Mouse (Mus musculus): Measurements from ENCODE around the gene Rassf4.

Rassf4 gene

DNA sequence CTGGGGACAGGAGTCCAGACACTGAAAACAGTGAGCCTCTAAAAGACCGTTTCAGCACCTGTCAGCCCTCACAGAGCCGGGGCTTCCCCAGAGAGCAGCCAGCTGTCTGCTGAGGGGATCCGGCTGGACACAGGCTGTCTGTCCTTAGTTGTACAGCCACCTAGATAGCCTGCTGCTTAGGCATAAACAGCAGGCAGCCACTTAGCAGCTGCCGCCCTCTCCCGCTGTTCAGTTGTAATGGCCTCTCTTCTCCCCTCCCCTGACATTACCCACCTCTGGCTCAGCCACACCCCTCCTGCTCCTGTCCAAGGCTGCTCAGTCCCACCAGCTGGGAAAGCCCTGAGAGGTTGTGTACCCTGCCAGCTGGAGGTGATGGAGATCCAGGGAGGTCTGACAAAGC is 2.7 kb downstream of the Rassf4 start:
- DNase-seq, result no peak

DNA sequence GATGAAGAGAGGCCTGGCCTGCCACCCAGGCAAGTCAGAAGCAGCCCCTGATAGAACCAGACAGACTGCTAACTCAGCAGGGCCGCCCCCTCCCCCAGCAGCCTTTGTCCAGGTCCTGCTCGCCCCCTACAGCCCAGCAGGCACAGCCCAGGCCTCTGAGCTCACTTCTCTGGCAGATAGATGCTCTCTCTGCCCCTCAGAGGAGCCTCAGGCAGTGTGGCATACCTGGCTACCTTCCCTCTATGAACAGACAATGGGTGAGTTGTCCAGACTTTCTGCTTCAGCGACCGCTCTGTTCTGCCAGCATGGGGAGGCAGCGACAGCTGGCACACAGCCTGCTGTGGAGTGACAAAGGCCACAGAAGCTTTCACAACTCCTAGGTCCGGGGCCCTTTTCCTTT is 3.6 kb downstream of the Rassf4 start:
- no peak for DNase-seq

DNA sequence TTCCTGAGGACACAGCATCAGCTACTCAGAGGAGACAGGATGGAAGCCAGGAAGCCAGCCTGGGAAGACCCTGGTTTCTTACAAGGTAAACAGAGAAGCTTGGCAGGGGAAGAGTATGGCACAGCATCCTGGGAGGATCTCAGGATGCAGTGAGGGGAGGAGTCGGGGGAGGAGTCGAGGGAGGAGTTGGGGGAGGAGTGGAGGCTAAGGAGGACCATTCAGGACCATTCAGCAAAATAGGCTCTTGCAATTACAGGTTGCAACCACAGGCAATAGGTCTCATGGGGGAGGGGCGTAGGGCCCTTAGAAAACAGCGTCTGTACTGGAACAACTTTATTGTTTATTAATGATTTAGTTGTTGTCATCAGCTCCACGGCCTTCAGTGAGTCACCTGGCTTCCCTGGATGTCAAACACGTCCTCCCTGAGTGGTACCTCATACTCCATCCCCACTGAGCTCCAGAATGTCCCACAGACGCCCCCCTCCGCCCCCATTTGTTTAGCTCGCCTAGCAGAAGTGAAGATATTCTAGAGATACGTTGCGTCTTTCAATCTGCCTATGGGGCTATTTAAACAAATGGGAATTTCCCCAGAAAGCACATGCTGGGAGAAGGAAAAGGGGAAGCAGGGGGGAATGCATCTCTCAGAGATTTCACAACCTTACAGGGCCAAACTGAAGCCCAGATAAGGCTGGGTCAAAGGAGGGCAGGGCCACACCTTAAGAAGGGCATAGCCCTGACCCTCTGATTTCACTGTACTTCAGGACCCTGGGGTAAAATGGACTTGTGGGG is 4.9 kb downstream of the Rassf4 start:
- no peak for DNase-seq

DNA sequence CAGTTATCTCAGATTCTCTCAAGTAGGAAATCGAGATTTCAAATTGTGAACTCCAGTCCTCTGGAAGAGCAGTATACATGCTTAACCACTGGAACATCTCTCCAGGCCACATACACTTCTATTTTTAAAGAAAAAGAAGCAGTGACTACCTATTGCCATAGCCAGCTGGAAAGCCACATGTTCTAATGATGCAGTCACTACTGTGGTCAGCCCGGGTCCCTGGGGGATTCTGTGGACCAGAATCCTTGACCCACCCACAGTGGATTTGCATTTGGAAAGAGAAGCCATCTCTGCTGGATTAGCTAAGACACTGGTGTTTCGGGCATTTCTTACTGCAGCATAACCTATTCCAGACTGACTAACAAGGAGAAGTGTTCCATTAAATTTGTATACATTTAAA is 6.4 kb downstream of the Rassf4 start:
- no peak for DNase-seq

DNA sequence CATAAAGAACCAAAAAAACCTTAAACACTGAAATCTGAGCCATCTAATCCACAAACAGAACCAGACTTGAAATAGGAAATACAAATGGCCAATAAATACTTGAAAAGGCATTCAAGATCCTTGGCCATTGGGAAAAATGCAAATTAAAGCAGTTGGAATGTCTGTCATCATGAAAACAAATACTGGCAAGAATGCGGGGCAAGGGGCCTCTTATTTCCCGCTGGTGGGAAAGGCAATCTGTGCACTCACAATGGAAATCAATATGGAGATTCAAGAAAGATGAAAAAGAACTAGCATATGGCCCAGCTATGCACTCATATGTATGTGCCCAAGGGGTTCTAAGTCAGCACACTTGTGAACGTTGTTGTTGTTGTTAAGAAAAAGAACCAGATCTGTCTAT is 6.9 kb downstream of the Rassf4 start:
- no peak for DNase-seq

DNA sequence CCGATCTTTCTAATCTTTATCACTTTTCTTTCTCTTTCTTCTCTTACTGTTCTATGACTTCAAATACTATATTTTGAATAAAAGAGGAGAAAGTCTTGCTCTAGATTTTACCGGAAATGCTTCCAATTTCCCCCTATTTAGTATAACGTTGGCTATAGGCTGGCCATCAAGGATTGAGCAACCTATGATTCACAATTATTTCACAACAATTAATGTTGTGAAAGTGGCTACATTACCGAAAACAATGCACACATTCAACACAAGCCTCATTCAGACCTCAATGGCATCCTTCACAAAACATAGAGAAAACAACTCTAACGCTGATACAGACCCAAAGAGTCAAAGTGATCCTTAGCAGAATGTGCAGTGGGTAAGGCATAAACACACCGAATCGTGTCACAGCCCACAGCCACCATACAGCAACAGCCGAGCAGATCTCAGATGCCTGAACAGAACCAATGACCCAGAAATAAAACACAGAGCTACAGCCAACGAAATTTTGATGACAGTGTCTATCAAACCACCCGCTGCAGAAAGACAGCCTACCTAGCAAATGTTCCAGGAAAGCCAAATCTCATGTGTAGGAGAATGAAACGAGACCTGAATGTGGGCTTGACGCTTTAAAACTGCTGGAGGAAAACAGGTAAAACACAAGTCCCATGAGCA is 7.5 kb downstream of the Rassf4 start:
- no peak for DNase-seq

DNA sequence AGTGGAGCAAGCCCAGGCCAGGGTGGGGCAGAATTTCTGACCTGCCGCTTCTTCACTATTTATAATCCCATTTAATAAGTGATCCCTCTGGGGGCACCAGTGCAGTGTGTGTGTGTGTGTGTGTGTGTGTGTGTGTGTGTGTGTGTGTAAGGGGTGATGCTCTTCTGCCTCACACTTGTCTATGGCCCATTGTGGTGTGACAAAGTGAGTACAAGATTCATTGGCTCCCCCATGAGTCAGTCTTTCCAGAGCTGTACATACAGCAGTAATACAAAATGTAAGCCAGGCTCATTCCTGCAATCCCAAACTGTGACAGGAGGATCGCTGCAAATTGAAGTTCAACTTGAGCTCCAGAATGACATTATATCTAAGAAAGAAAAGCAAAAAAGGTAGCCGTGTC is 8.9 kb downstream of the Rassf4 start:
- DNase-seq, result no peak

DNA sequence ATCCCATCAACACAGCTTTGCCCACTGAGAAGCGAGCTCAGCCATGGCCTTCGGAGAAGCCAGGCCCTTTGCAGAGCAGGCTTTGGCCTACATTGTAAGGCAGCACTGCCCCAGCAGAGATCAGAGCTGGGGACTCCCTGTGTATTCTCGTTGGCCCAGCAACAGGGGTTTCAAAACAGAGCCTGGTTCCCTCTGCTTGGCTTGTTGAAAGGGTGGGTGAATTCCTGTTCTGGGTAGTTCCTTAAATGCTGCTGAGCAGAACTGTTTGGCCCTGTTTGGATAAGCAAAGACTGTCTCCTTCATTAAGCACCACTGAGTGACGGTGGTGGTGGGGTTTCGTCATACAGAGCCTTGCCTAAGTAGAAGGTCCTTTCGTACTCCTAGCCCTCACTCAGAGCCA is 9.7 kb downstream of the Rassf4 start:
- DNase-seq, result no peak

DNA sequence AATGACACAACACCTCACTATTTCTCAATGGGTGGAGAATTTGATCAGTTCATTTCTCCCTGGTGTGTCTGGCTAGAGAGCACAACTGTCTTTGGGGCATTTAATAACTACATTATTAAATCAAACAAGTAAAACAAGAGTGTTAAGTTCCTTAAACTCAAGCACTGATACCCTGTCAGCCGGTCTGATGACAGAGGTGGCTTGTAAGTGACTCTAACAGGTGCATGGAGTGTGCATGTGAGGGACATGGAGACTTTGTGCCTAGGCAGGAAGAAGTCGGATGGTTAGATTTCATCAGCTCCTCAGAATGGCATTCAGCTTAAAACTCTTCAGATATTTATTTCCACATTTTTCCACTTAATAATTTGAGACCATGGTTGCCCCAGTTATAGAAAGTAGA is 10.4 kb downstream of the Rassf4 start:
- DNase-seq, result no peak

DNA sequence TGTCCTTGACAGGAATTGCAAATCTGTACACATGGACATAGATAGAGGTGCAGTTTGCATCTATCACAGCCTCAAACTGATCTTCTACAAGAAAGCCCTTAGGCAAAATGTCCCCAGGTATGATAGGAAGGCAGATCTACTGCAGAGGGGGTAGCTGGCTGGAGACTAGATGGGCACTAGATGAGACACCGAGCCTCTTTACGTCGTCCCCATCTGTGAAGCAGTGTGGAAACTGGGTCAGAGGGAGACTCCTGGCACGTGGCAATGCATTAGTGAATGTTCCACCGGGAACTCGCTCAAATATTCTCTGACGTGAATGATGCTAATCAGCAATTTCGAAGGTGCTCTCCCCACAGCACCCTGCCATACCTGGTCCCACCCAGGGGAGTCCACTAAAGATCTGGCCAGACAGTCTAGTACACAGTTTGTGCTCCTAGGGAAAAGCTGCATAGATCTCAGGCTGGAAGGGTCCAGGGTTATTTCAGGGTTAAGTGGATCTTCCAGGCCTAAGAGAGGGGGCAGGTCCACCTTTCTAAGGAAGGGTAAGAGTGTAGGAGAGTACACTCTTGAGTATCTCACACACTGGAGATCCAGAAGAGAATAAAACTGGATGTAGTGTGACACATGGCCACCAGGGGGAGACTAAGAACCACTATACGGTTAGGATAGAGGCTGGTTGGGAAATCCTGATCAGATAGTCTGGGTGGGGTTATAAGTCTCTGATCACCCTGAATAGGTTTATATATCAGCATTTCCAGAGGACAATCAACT is 19.9 kb downstream of the Rassf4 start:
- DNase-seq, result peak; percentile 68

DNA sequence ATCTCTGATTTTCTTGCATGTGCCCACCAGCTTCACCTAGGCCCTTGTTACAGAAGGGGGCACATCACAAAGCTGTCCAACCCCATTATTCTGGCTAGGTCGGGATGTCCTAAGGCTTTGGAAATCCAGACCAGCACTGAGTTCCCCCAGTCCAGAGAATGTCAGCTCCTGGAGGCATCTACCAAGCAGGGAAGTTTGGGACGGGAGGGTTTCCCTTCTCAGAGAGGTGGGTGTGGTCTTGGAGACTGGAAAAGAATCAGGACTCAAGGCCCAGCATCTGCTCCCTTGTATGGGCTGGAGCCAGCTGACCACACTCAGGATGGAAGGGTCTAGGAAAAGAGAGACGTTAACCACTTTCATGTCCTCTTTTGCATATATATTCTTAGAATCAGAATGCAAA is 20.6 kb downstream of the Rassf4 start:
- no peak for DNase-seq

DNA sequence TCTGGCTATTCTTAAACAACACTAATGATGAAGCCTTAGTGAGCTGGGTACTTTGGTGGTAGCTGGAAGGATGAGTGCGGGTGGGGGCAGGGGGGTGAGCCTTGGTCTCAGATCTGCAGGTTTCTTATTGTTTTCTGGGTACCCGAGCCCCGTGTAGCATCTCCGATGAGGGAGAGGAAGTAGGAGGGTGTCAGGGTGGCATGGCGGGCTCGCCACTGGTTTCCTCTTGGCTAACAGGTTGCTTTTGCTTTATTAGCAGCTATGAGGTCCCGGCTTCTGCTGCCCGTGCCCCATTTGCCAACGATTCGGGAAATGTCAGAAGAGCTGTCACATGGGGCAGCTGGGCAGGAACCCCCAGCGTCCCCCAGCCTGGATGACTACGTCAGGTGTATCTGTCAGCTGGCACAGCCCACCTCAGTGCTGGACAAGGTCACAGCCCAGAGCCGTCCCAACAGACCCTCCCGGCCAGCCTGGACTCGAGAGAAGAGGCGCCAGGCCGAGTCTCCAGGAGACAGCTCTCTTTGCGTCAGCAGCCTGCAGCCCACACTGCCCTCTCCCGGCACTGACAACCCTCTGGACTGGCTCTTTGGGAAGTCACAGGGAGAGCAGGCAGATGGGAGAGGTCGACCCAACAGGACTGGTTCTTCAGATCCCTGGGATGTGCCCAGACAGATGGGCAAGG is 22.2 kb downstream of the Rassf4 start:
- DNase-seq, result no peak

DNA sequence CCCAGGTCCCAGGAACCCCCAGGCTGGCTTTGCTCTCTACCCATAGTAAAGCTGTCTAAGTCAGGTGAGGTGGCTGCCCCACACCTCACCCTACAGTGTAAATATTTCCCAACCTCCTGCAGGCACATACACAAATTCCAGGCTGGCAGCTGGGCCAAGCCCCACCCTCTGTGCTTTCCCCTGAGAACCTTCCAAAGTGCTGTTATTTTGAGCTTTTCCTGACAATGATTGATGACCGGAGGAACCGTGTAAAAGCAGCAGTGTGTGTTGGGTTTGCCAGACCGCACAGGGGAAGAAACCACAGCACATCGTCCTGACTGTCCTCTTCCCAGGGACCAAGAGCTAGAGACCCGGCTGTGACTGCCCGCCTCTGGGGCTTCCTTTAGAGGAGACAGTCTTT is 23.3 kb downstream of the Rassf4 start, which contains the start of gene Depp1:
TSS of gene Depp1 (plus strand) at position 204 of the 400 bp plus-strand sequence.
- DNase-seq, result no peak

DNA sequence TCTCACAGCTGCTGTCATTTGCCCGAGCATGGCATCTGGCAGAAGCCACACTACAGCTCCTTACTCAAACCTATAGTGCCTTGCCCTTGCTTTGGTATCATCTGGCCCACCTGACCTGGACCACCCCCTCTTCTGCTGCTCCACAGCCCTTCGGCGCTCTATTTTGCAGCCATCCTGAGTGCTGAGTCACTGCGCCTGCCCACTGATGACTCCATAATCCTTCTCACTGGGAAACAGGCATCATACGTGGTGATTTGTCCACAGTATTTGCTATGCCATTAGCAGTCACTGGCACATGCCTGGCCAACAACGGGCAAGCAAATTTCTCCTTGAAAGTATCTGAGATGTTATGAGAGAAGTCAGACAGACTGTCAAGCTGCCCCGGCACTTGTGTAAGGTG is 23.9 kb downstream of the Rassf4 start:
- DNase-seq, result no peak

DNA sequence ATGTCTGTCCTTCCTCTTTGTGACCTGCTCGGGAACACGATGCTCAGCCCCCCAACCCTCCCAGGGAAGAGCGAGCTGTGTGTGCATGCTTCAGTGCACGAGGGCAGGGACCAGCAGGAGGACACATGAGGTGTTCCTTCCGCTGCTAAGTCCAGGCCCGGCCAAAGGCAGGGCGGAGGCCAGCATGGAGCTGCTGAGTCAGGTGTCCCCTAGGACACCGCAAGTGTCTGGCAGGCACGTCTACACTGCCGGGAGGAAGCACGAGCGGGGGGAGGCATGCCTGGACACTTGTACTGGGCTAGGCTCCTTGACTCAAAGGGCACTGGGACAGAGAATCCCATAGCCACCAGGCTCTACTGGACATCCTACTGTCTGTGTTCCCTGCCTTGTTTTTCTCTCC is 26.0 kb downstream of the Rassf4 start:
- no peak for DNase-seq

DNA sequence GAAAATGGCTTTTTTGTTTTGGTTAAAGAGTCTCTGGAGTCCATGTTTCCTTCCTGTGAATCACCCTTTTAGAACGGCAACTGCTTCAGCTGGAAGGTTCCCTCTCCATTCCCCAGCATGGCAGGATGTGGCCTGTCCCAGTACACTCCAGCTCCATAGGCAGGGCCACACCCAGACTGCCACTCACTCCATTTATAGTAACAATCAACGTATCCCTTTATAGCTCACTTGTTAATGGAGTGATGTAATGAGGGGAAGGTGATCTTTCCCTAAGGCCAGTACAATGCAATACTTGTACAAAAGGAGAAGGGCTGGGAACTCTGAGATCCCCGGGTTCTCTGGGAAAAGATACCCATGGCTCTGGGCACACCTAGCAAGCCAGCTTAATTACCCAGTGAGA is 29.4 kb downstream of the Rassf4 start:
- no peak for DNase-seq

DNA sequence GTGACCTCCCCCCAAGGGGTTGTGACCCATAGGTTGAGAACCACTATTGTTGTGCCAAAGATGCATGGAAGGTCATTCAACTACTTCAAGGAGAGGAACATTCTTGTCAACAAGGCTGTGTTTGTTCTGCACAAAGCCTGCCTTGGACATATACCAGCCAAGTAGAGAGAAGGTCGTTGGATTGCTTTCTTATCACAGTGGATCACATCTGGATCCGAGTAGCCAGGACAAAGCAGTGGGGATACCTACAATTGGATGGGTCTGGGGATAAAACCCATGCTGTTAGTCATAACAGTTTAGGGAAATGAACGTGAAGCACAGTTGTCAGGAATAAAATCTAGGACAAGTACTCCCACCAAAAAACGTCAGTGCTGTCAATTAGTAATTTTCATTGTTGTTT is 29.9 kb downstream of the Rassf4 start:
- no peak for DNase-seq

DNA sequence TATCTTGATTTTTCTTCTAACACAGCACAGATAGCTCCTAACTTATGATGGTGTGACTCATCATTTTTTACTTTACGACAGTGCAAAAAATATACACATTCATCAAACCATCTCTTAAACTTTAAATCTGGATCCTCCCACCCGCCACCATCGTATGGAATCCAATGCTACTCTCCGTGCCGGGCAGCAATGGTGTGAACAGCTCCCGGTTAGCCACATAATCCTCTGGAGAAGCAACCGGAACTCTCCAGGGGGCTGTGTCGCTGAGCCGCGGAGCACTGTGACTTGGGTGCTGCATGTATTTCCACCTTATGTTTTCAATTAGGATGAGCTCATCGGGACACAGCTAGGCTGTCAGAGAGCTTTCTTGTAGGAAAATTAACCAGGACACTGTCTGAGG is 30.8 kb downstream of the Rassf4 start:
- DNase-seq, result peak; percentile 51

DNA sequence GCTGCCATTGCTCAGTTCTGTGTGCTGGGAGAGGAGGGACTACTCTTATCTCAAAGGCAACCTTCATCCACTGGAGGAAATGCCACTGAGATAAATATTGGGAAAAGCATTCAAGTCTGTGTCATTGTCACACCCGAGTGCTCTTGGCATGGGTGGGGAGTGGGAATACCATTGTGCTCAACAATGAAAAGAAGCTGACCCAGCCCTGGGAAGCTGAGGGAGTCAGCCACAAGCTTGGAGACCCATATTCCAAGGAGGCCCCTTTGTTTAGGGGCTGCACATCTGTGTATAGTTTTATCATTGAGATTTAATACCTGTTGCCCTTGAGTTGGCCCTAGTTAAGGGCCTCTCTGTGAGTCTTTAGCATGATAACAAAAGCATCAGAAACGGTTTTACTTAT is 34.1 kb downstream of the Rassf4 start:
- DNase-seq, result no peak

DNA sequence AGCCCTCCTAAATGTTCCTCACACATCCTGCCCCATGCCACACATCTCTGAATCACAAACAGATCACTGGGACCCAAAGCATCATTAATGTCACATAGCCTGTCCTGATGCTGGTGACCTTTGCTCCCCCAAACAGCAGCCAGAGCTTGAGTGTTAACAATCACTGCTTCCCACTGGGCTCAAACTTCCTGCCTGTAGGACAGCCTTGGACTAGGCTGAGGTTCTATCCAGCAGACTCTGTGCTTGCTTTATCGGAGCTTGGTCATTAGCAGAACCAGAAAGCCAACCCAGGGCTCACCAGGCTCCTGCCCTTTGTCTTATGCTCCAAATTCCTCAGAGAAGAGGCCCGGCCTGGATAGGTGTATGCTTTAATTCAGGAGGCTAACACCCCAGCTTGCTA is 34.9 kb downstream of the Rassf4 start:
- no peak for DNase-seq

DNA sequence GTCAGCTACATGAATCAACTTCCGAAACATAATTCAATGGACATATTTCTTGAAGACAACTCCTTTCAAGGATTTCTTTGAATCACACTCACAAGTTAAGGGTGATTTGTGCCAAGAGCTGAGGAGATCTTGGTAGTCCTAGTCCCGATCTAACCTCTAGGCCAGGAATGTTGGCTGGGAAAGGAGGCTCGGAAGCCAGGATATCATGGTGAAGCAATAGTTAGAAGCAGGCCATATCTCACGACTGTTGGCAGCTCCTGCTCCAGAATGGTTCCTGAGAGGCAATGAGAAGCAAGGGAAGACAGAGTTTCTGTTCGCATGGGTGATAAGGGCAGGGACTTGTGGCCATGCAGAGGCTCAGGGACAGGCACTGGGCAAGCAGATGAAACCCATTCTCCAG is 36.3 kb downstream of the Rassf4 start:
- no peak for DNase-seq

DNA sequence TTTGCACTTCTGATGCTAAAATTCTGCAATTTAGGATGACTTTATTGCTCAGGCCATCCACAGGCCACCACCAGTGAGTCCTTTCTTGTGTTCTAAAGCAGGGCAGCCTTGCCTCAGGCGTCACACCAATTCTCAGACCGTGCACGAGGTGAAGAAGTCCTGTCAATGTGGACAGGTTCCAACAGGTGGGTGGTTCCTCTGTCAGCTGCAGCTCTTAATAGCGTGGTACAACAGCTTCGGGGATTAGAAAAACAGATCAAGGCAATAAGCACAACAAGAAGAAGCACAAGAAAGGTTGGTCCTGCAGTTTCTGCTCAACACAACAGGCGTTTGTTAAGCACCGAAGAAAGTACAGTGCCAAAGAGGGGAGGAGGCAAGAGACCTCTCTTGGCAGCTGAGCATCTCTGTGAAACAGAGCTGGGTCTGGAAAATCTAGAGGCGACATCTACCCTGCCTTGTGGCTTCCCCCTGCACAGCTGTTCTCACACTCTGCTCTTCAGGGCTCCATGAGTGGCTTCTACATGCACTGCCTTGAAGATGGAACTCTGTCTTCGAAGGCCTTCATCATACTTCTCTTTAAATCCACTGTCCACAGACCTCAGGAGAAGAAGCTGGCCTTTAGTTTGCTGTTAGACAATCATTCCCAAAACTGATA is 37.0 kb downstream of the Rassf4 start:
- DNase-seq, result no peak
